29 mouse cellular contexts compared by ENCODE assay signal in the genomic region with DNA sequence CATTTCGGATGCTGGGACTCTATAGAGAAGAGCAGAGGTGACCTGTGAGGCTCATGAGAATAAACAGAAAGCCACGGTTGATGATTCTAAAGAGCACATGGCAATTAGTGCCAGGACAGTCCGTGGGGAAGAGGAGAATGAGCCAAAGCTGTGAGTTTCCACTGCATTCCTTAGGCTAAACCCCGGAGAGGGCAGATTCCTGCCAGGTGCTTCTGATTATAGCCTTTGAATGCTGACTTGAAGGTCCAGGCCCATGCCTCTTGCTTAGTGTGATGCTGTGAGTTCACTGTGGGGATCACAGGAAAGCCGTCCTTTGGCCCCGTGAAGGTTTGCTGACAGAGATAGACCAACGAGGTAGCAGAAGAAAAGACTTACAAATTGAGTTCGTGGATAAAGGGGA. TPM values are rescaled to one million over a fixed set of nuclear protein-coding genes. Genes with fewer than 3 reads are reported as not detected.
DNase-seq lines count a peak whose midpoint lies in the region; ATAC-seq and TF ChIP-seq lines count a peak whose summit lies in the region.
"Had no signal": no experiment of that assay in that cellular context is flagged by ENCODE, and none has a peak within 500 bp of the region (broad histone marks: within the 10 kb centered on the region; RNA-seq: fewer than 3 reads in every experiment).

No protein-coding gene starts in this region.

- no peaks in the 10 kb centered on the region for H3K9me3 ChIP-seq in limb, embryonic 14.5 days (ENCODE audit: control insufficient read depth, low read length)
- H3K9me3 ChIP-seq: G1E; heart, embryonic 10.5 days; heart, embryonic 13.5 days; hindbrain, embryonic 13.5 days had no signal

- peak; percentile 23 for DNase-seq in embryo, embryonic 10.5 days (ENCODE audit: low spot score)
- no peak for DNase-seq in embryo, embryonic 9.5 days (ENCODE audit: extremely low spot score)
- no peak for DNase-seq in heart, adult 2 months
- DNase-seq in heart, postnatal 25 days (ENCODE audit: low spot score) = no peak
- peak; percentile 49 for DNase-seq in forelimb bud, embryonic 11.5 days (ENCODE audit: low read depth, low spot score)
- DNase-seq in limb, embryonic 14.5 days (ENCODE audit: low spot score) = peak; percentile 25
- DNase-seq in adrenal gland, adult 8-10 months = no peak
- DNase-seq: adrenal gland, adult 2 months; adrenal gland, postnatal 25 days; B cell, adult 2 months; cerebellum, adult 11-12 months; cerebellum, adult 8-10 months; cerebellum, postnatal 10 days; cerebellum, postnatal 36 days; gastrocnemius, postnatal 25 days; kidney, adult 18-20 months; kidney, adult 9 months had no signal

- no peak overlapping the region for H3K4me3 ChIP-seq in heart, adult 2 months
- H3K4me3 ChIP-seq in limb, embryonic 14.5 days (replicated peaks; ENCODE audit: low read length) = no peak overlapping the region
- H3K4me3 ChIP-seq: heart, embryonic 10.5 days; heart, embryonic 13.5 days; hindbrain, embryonic 13.5 days had no signal

- H3K36me3 ChIP-seq in heart, adult 2 months (ENCODE audit: control insufficient read depth, insufficient read depth, low read length) = peaks cover 26% of the 10 kb centered on the region
- no peaks in the 10 kb centered on the region for H3K36me3 ChIP-seq in limb, embryonic 14.5 days (ENCODE audit: control insufficient read depth, insufficient read depth, low read length)
- H3K36me3 ChIP-seq: G1E; heart, embryonic 10.5 days; heart, embryonic 13.5 days; hindbrain, embryonic 13.5 days had no signal

- TF ChIP-seq CTCF in heart, adult 2 months (IDR thresholded peaks at IDR 0.05) = no peak

- TF ChIP-seq POLR2A in heart, adult 2 months (IDR thresholded peaks at IDR 0.05; ENCODE audit: insufficient read depth, low read depth, low read length) = no peak
- TF ChIP-seq POLR2A in limb, embryonic 14.5 days (IDR thresholded peaks at IDR 0.05; ENCODE audit: borderline replicate concordance, extremely low read depth, insufficient read depth, insufficient read length) = no peak

- H3K27me3 ChIP-seq in heart, adult 2 months (ENCODE audit: control insufficient read depth, insufficient read depth, low read length) = no peaks in the 10 kb centered on the region
- H3K27me3 ChIP-seq in limb, embryonic 14.5 days (ENCODE audit: control insufficient read depth, insufficient read depth, low read length) = no peaks in the 10 kb centered on the region
- H3K27me3 ChIP-seq: CH12.LX; heart, embryonic 13.5 days; hindbrain, embryonic 13.5 days had no signal

- H3K4me1 ChIP-seq in heart, adult 2 months (ENCODE audit: control insufficient read depth, insufficient read depth, low read length) = peaks cover 11% of the 10 kb centered on the region
- peaks cover 3% of the 10 kb centered on the region; the same call in 1 of the 2 replicates for H3K4me1 ChIP-seq in limb, embryonic 14.5 days (ENCODE audit: control insufficient read depth, insufficient read depth, low read length)
- H3K4me1 ChIP-seq: heart, embryonic 10.5 days; hindbrain, embryonic 13.5 days had no signal

- ATAC-seq in limb, embryonic 14.5 days (ENCODE audit: low FRiP score, low read depth) = no peak
- ATAC-seq in frontal cortex, adult (ENCODE audit: low TSS enrichment) = no peak
- ATAC-seq: forebrain, embryonic 14.5 days; forebrain, postnatal 0 days; inflammation-experienced regulatory T-cells, adult 6 months; intestine, embryonic 16.5 days had no signal

- TF ChIP-seq EP300 in heart, adult 2 months (IDR thresholded peaks at IDR 0.05; ENCODE audit: insufficient read depth, low read depth, low read length) = no peak

- H3K79me2 ChIP-seq in heart, adult 2 months (replicated peaks; ENCODE audit: control insufficient read depth, insufficient read depth, low read length) = 0 out of 2 replicates have a peak, but pooled peaks cover 2% of the 10 kb centered on the region

- WGBS in heart, adult 2 months = 51% methylated on average over 8 of the region's 8 CpGs
- WGBS in limb, embryonic 14.5 days = 41% methylated on average over 8 of the region's 8 CpGs

- H3K9ac ChIP-seq in heart, adult 2 months (ENCODE audit: low read depth, low read length) = no peak overlapping the region
- H3K9ac ChIP-seq in limb, embryonic 14.5 days (ENCODE audit: low read depth, low read length, severe bottlenecking) = no peak overlapping the region
- H3K9ac ChIP-seq: forebrain, postnatal 0 days; heart, embryonic 13.5 days; hindbrain, embryonic 13.5 days had no signal

- intact Hi-C loops in heart, adult 2 months (cut with DNase I) = loop anchor here (2.0 kb wide), 1 partner anchor 18 kb away; no protein-coding TSS in a partner anchor
- intact Hi-C loops in heart, postnatal 25 days (cut with DNase I) = no loop called here

- no peak overlapping the region for H3K4me2 ChIP-seq in limb, embryonic 14.5 days (replicated peaks; ENCODE audit: low read depth, low read length, severe bottlenecking)
- H3K4me2 ChIP-seq: heart, embryonic 13.5 days; hindbrain, embryonic 13.5 days had no signal

- H3K27ac ChIP-seq in heart, adult 2 months = peak overlapping the region; percentile 47; the same call in 1 of the 2 replicates
- no peak overlapping the region for H3K27ac ChIP-seq in limb, embryonic 14.5 days (replicated peaks; ENCODE audit: low read depth, low read length)
- H3K27ac ChIP-seq: heart, embryonic 10.5 days; heart, embryonic 13.5 days; hindbrain, embryonic 13.5 days had no signal

RNA-seq across cellular contexts. Expression of gene Tmem182, which starts 19.5 kb away (rescaled TPM):
- 100 to 1,000 TPM; 142 to 178 TPM for total RNA-seq in heart, adult 2 months (2021)
- polyA plus RNA-seq in heart, adult 2 months (2012; rRNA removed) = 89.5 and 174 TPM in 2 replicates
- total RNA-seq in heart, postnatal 25 days (2021) = 100 to 1,000 TPM; 141 to 153 TPM
- 3.4 and 3.7 TPM in 2 replicates for polyA plus RNA-seq in limb, embryonic 14.5 days (2012; rRNA removed)
- polyA plus RNA-seq in limb, embryonic 14.5 days (2014; fragmentation: Nextera tagmentation; extraction: Ambion mirVana) = 3.7 and 5.2 TPM in 2 replicates
- total RNA-seq in adrenal gland, adult 8-10 months (2022) = 10 to 100 TPM in 1 of 4 experiments, 1 to 10 TPM in 2, under 1 TPM in 1; 0.56 to 12.3 (median 3.0) TPM
- total RNA-seq: CH12.LX; hematopoietic stem cell, adult 5-6 weeks had no signal
- polyA plus RNA-seq: forebrain, embryonic 11.5 days; forebrain, embryonic 14.5 days; G1E; inflammation-experienced regulatory T-cells, adult 6 months had no signal

RNA-seq across cellular contexts. Expression of gene Mfsd9, which starts 34.4 kb away (rescaled TPM):
- total RNA-seq in heart, adult 2 months (2021) = under 1 TPM; 0.52 to 0.57 TPM
- 0.72 and 1.3 TPM in 2 replicates for polyA plus RNA-seq in heart, adult 2 months (2012; rRNA removed)
- total RNA-seq in heart, postnatal 25 days (2021) = under 1 TPM; 0.70 to 0.83 TPM
- polyA plus RNA-seq in limb, embryonic 14.5 days (2012; rRNA removed) = 2.1 and 3.0 TPM in 2 replicates
- 4.6 and 5.3 TPM in 2 replicates for polyA plus RNA-seq in limb, embryonic 14.5 days (2014; fragmentation: Nextera tagmentation; extraction: Ambion mirVana)
- 1 to 10 TPM; 3.5 to 4.3 (median 3.6) TPM for total RNA-seq in adrenal gland, adult 8-10 months (2022)
- total RNA-seq: CH12.LX had no signal

Comparison
In these comparisons a context has a peak if more than half of its experiments do, and no peak if none do; other contexts are left out.
1. DNase-seq: peak in embryo, embryonic 10.5 days (single experiment), forelimb bud, embryonic 11.5 days (single experiment) and limb, embryonic 14.5 days (single experiment); none in embryo, embryonic 9.5 days (single experiment), heart, adult 2 months (0 of 2), heart, postnatal 25 days (single experiment) and adrenal gland, adult 8-10 months (single experiment).
2. RNA of gene Tmem182, which starts 19.5 kb away (total RNA-seq): 142 to 178 TPM in heart, adult 2 months and 141 to 153 TPM in heart, postnatal 25 days; 0.56 to 12.3 TPM in adrenal gland, adult 8-10 months; every median in the first group is over 10 times any median in the second.